Mouse (Mus musculus): ENCODE measurements at regions not wholly inside any gene's neighbourhood (a gene's known extent, or its start where the extent isn't known, plus 50 kb on each side); places are given as distances from the start of the nearest gene placed in this dataset.

DNA sequence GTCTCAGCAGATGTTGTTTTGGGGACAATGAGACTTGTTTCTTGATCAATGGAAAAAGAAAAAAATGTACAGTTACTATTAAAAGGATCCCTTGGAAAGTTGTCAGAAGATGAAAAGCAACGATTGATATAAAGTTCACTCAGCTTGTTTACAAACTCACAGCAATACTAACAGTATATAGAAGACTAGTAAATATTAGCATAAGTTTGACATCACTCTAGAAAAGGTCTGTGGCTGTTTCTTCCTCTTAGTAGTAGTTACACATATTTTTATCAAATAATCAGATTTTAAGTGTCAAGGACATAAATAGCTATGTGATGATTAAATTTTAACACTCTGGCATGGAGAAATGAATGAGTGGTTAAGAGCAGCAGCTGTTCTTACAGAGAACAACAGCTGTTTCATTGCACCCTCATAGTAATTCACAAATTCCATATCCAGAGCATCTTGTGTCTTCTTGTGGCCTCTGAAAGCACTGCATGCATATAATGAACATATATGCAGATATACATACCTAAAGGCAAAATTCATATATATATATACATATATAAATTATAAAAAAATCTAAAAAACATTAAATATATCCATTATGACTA, 179.1 kb upstream of the Pcdh10 start:
- TF ChIP-seq CTCF (IDR thresholded peaks at IDR 0.05), result no peak
- intact Hi-C loops (cut with DNase I), result no loop called here
- H3K4me3 ChIP-seq, result no peak overlapping the region
- no peak overlapping the region for H3K27ac ChIP-seq
- DNase-seq (ENCODE audit: extremely low spot score in 1 of 2, low spot score in 2 of 2), result no peak

- no peak for TF ChIP-seq CTCF (IDR thresholded peaks at IDR 0.05)
- intact Hi-C loops (cut with DNase I), result no loop called here
- H3K4me3 ChIP-seq, result no peak overlapping the region
- no peak for DNase-seq (ENCODE audit: extremely low spot score in 1 of 2, low spot score in 2 of 2)
- no peak overlapping the region for H3K27ac ChIP-seq
Measured at GRCm38 (mm10) chr3:45204392-45205043, 173.7 kb upstream of the Pcdh10 start.

GRCm38 (mm10) chr3:45231641-45232433, 146.4 kb upstream of the Pcdh10 start:
- intact Hi-C loops (cut with DNase I), result no loop called here
- Histone ChIP-seq H3K27ac (no peak overlapping the region), H3K4me3 (no peak overlapping the region)
- no peak for DNase-seq (ENCODE audit: extremely low spot score in 1 of 2, low spot score in 2 of 2)
- no peak for TF ChIP-seq CTCF (IDR thresholded peaks at IDR 0.05)

- H3K4me3 ChIP-seq, result no peak overlapping the region
- no peak for TF ChIP-seq CTCF (IDR thresholded peaks at IDR 0.05)
- intact Hi-C loops (cut with DNase I), result no loop called here
Measured at GRCm38 (mm10) chr3:45238457-45238856, 139.7 kb upstream of the Pcdh10 start.

GRCm38 (mm10) chr3:45245456-45245855, 132.7 kb upstream of the Pcdh10 start:
- no peak overlapping the region for H3K27ac ChIP-seq
- TF ChIP-seq CTCF (IDR thresholded peaks at IDR 0.05), result no peak
- no peak overlapping the region for H3K4me3 ChIP-seq
- DNase-seq (ENCODE audit: extremely low spot score in 1 of 2, low spot score in 2 of 2), result no peak
- intact Hi-C loops (cut with DNase I), result no loop called here

More at GRCm38 (mm10) chr3:45238457-45238856, 139.7 kb upstream of the Pcdh10 start:
- no peak for DNase-seq (ENCODE audit: extremely low spot score in 1 of 2, low spot score in 2 of 2)
- H3K27ac ChIP-seq, result no peak overlapping the region

DNA sequence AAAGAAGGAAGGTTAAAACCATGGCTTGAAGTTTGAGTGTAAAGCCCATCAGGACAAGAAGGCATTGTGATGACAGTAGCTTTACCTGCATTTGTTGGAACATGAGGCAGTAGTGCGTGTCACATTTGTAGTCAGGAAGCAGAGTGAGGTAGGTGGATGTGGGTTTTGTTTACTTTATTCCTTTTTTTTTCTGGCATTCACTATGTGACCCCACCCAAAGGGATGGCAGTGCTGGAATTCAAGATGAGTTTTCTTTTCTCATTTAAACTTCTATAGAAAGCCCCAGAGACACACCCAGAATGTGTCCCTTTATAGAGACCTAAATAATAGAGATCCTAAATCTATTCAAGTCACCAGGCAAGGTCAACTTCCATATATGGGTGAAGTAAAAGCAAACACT, 131.6 kb upstream of the Pcdh10 start:
- DNase-seq (ENCODE audit: extremely low spot score in 1 of 2, low spot score in 2 of 2), result no peak
- Histone ChIP-seq H3K4me3 (no peak overlapping the region), H3K27ac (no peak overlapping the region)
- no peak for TF ChIP-seq CTCF (IDR thresholded peaks at IDR 0.05)
- intact Hi-C loops (cut with DNase I), result no loop called here

GRCm38 (mm10) chr3:45276783-45277182, 101.4 kb upstream of the Pcdh10 start:
- no peak for TF ChIP-seq CTCF (IDR thresholded peaks at IDR 0.05)
- Histone ChIP-seq H3K27ac (no peak overlapping the region), H3K4me3 (no peak overlapping the region)
- intact Hi-C loops (cut with DNase I), result no loop called here
- DNase-seq (ENCODE audit: extremely low spot score in 1 of 2, low spot score in 2 of 2), result peak in 1 of 2 experiments; percentile 9

GRCm38 (mm10) chr3:45297242-45297853, 80.8 kb upstream of the Pcdh10 start:
- H3K4me3 ChIP-seq, result no peak overlapping the region
- no peak overlapping the region for H3K27ac ChIP-seq
- no peak for TF ChIP-seq CTCF (IDR thresholded peaks at IDR 0.05)
- no peak for DNase-seq (ENCODE audit: extremely low spot score in 1 of 2, low spot score in 2 of 2)
- intact Hi-C loops (cut with DNase I), result no loop called here

DNA sequence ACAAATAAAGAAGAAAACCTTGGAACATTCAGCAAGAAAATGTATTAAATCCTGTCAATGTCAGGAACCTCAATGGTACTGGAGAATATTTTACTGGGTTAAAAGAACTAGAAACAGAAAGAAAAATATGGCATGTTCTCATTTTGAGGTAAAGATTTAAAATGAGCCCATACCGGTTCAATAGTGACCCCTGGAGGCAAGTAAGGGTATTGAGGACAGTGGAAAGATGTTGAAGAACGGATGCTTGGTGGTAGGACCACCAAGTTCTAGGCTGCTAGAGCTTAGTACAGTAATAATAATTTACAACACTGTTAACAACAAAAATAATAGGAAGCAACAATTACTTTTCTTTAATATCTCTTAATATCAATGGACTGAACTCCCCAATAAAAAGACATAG, 58.9 kb upstream of the Pcdh10 start:
- peak; percentile 38 for TF ChIP-seq CTCF (IDR thresholded peaks at IDR 0.05)
- intact Hi-C loops (cut with DNase I), result no loop called here

More for the DNA sequence above, 58.9 kb upstream of the Pcdh10 start:
- Histone ChIP-seq H3K4me3 (no peak overlapping the region), H3K27ac (no peak overlapping the region)
- no peak for DNase-seq (ENCODE audit: extremely low spot score in 1 of 2, low spot score in 2 of 2)
